Mouse (Mus musculus): ENCODE data around the gene Lsm14a. TPM values are rescaled to one million over a fixed set of nuclear protein-coding genes. Genes with fewer than 3 reads are reported as not detected.

Gene Lsm14a
- polyA plus RNA-seq, 1 experiment: 16.9 TPM

DNA sequence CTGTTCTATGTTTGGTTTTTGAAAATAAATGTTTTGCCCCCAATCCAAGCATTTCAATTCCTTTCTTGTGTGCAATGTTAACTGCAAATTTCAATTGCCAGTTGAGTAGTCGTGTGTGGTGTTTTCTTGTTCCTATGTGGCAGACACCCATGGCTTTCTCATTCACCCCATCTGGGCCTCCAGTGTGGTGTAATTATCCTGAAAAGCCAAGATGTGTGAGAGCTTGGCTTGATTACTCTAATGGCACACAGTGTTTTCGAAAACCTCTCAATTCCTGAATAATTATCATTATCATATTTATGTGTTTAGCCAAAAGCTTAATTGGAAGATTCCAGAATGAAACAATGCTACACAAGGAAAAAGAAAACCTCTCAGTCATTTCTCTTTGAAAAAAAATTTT, 976 bp upstream of the Lsm14a start:
- Histone ChIP-seq H3K36me3 (replicated peaks; ENCODE audit: low read length) (no peaks in the 10 kb centered on the region), H3K9me3 (no peaks in the 10 kb centered on the region), H3K27me3 (replicated peaks) (no peaks in the 10 kb centered on the region), H3K4me1 (peaks cover 36% of the 10 kb centered on the region), H3K4me3 (replicated peaks) (no peak overlapping the region)
- no peak for TF ChIP-seq FLI1 (IDR thresholded peaks at IDR 0.05; ENCODE audit: low read length)
- no peak for TF ChIP-seq GATA1 (IDR thresholded peaks at IDR 0.05; ENCODE audit: borderline replicate concordance, low read length)

DNA sequence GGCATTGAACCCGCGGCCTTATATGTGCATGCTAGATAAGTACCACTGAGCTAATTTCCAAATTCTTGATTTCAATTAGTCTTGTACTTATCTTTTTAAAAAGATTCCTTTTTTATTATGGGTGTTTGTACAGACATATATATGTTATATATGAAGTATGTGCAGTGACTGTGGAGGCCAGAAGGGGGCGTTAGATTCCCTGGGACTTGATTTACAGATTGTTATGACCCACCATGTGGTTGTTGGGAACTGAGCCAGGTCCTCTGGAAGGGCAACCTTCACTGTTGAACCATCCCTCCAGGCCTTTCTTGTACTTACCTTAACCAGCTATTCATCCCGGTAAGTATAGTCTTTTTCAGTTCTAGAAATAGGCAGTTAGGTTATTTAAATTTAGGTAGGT, 780 bp downstream of the Lsm14a start:
- no peaks in the 10 kb centered on the region for H3K9me3 ChIP-seq
- H3K36me3 ChIP-seq (replicated peaks; ENCODE audit: low read length): peaks cover 3% of the 10 kb centered on the region
- TF ChIP-seq GATA1 (IDR thresholded peaks at IDR 0.05; ENCODE audit: borderline replicate concordance, low read length) (no peak), FLI1 (IDR thresholded peaks at IDR 0.05; ENCODE audit: low read length) (no peak)

DNA sequence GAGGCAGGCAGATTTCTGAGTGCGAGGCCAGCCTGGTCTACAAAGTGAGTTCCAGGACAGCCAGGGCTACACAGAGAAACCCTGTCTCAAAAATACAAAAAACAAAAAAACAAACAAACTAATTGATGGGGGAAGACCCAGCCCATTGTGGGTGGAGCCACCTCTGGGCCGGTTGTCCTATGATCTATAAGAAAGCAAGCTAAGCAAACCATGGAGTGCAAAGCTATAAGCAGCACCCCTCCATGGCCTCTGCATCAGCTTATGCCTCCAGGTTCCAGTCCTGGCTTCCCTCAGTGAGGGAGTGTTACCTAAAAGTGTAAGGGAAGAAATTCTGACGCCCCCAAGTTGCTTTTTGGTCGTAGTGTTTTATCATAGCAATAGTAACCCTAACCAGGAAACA, 1.4 kb downstream of the Lsm14a start:
- TF ChIP-seq FLI1 (IDR thresholded peaks at IDR 0.05; ENCODE audit: low read length) (no peak), GATA1 (IDR thresholded peaks at IDR 0.05; ENCODE audit: borderline replicate concordance, low read length) (no peak)
- Histone ChIP-seq H3K4me3 (replicated peaks) (no peak overlapping the region), H3K36me3 (replicated peaks; ENCODE audit: low read length) (peaks cover 7% of the 10 kb centered on the region), H3K9me3 (no peaks in the 10 kb centered on the region), H3K4me1 (peaks cover 42% of the 10 kb centered on the region), H3K27me3 (replicated peaks) (no peaks in the 10 kb centered on the region)

More for the DNA sequence above, 780 bp downstream of the Lsm14a start:
- H3K27me3 ChIP-seq (replicated peaks): no peaks in the 10 kb centered on the region
- H3K4me3 ChIP-seq (replicated peaks): no peak overlapping the region
- H3K4me1 ChIP-seq: peaks cover 36% of the 10 kb centered on the region

DNA sequence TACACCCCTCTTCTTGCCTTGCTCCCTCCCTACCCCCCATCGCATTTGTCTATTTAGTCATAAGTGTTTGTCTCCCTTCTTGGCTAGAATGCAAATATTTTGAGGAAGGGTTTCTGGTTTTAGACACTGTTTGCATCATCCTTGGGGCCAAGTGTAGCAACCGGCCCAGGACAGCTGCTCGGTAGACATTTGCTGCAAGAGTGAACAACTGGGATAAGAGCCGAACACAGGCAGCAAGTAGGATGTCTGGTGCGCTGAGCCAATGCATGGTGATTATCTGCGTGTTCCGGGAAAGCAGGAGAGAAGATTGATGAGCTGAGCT, 2.3 kb downstream of the Lsm14a start:
- H3K9me3 ChIP-seq: no peaks in the 10 kb centered on the region
- H3K36me3 ChIP-seq (replicated peaks; ENCODE audit: low read length): peaks cover 9% of the 10 kb centered on the region
- TF ChIP-seq FLI1 (IDR thresholded peaks at IDR 0.05; ENCODE audit: low read length) (no peak), GATA1 (IDR thresholded peaks at IDR 0.05; ENCODE audit: borderline replicate concordance, low read length) (no peak)
- H3K27me3 ChIP-seq (replicated peaks): no peaks in the 10 kb centered on the region
- peaks cover 40% of the 10 kb centered on the region for H3K4me1 ChIP-seq
- H3K4me3 ChIP-seq (replicated peaks): peak overlapping the region; percentile 99

DNA sequence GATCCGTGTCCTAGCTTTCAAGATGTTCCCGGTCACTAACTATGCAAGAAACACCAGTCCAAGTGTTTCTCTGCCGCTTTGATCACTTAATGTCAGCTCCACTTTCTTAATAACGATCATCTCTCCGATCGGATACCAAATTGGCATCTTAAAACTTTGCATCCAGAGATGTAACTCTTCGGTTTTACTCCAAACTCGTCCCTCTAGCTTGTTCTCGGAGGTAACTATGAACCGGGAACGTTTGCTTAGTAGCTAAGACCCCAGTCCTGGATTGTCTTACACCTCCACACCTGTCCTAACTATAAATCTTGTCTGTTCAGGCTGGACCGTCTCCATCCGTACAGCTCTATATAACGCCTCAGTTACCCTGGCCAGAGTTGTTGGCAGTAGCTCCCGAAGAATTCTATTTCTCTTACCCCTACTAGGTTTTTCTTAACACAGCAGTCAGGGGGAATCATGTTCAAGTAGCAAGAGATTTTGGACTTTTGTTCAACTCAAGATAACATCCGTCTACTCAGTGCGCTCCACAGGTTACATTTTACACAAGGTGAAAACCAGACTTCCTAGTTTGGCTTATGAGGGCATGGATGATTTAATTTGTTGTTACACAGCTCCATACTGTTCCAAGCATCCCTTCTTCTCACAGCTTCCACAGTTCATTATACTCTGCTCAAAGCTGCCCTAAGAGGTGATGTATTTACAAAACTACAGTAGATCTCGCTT, 2.8 kb downstream of the Lsm14a start:
- TF ChIP-seq FLI1 (IDR thresholded peaks at IDR 0.05; ENCODE audit: low read length) (no peak), GATA1 (IDR thresholded peaks at IDR 0.05; ENCODE audit: borderline replicate concordance, low read length) (no peak)

DNA sequence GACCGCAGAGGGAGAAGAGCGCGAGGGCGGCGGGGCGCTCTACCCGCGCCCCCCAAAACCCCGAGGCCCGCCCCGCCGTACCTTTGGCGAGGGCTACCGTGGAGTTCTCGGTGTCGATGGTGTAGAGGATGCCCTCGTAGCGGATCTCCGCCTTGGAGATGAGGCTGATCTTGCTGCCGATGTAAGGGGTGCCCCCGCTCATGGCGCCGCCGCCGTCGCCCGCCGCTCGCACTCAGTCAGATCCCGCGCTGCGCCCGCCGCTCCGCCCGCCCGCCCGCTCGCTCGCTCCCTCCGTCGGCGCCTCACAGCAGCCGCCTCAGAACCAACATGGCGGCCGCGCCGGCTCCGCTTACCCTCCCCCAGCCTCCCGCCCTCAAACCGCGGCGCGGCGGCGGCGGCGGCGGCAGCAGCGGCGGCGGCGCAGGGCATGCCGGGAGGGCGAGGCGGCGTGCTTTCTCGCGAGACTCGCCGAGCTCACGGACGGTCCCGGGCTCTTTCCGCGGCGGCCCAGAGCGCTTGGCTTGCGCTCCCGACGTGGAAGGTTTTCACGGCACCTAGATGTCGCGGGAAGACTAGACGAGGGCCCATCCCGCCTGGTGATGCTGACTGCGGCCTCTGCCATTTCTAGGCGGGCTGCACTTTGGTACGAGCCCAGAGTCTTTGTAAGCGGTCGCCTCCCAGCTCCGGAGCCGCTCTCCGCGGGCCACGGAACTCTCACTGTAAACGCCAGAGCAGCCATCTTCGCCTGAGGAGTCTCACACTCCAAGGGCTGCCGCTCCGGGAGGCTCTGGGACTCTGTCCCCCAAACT, 3.6 kb downstream of the Lsm14a start:
- Histone ChIP-seq H3K27me3 (replicated peaks) (no peaks in the 10 kb centered on the region), H3K36me3 (replicated peaks; ENCODE audit: low read length) (peaks cover 16% of the 10 kb centered on the region), H3K4me1 (peaks cover 41% of the 10 kb centered on the region), H3K4me3 (replicated peaks) (peak overlapping the region; percentile 99), H3K9me3 (no peaks in the 10 kb centered on the region)
- TF ChIP-seq FLI1 (IDR thresholded peaks at IDR 0.05; ENCODE audit: low read length) (no peak), GATA1 (IDR thresholded peaks at IDR 0.05; ENCODE audit: borderline replicate concordance, low read length) (no peak)

More for the DNA sequence above, 2.8 kb downstream of the Lsm14a start:
- H3K27me3 ChIP-seq (replicated peaks): no peaks in the 10 kb centered on the region
- no peaks in the 10 kb centered on the region for H3K9me3 ChIP-seq
- peak overlapping the region; percentile 99 for H3K4me3 ChIP-seq (replicated peaks)
- H3K36me3 ChIP-seq (replicated peaks; ENCODE audit: low read length): peaks cover 12% of the 10 kb centered on the region
- peaks cover 40% of the 10 kb centered on the region for H3K4me1 ChIP-seq

DNA sequence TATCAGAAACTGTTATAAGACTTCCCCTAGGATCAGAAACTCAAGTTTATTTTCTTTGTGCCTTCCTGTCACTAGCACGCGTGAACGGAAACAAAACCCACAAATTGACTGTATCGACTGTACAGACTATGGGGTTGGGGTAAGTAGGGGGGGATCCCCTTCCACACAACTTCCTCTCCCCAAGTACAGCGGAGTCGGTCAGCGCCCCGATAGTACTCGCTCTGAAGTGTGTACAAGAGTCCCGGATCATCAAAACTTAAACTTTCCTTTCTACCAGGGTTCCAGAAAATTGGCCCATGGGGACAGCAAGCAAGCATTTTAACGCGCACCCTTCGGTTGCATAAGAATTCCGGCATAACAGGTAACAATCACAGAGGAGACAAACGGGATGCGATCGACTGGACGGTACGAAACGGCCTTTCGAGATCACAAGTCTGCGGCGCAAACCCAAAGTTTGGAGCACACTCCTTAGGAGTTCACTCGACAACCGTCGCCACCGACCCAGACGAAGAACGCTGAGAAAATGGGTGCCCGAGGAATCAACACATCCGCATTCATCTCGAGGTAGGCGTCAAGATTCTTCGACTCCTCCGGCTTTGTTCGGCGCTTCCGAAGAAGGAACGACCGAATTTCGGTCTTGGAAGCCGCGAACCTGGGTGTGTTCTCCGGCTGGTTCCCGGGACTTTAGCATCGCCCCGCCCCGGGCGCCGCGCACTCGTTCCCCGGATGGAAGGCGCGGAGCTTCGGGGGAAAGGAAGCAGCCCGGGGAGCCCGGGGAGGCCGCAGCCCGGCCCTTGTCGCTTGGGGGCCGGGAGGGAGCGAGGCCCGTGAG, 4.5 kb downstream of the Lsm14a start:
- no peak for TF ChIP-seq GATA1 (IDR thresholded peaks at IDR 0.05; ENCODE audit: borderline replicate concordance, low read length)
- no peak for TF ChIP-seq FLI1 (IDR thresholded peaks at IDR 0.05; ENCODE audit: low read length)
- Histone ChIP-seq H3K36me3 (replicated peaks; ENCODE audit: low read length) (peaks cover 21% of the 10 kb centered on the region), H3K27me3 (replicated peaks) (no peaks in the 10 kb centered on the region), H3K4me3 (replicated peaks) (peak overlapping the region; percentile 99), H3K4me1 (peaks cover 48% of the 10 kb centered on the region), H3K9me3 (no peaks in the 10 kb centered on the region)

DNA sequence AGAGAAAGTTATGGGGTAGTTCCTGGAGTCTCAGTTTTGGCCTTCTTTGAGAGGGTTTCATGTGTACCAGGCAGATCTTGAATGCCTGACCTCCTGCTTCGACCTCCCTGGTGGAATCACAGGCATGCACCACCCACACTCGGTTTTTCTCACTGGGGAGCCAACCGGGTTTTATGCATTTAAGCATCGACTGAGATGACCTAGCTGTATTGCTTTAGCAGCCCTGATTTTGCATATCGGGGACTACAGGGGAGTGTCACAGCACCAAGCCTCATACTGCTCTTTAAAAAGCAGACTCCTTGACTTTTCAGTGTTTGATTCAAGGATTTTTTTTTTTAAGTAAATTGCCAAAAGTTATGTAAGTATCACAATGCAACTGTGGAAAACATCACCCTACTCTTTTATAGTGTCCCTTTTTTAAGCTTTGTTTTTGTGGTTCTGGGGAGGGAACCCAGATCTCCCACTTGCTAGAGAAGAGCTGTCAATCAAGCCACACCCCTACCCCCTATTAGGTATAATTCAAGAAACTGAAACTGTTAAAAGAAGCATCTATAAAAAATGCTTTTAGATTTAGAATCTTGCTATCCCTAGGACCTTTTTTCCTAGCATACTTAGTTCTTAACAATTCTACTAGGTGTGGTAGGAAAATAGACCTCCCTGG, 5.2 kb downstream of the Lsm14a start:
- H3K27me3 ChIP-seq (replicated peaks): no peaks in the 10 kb centered on the region
- peaks cover 23% of the 10 kb centered on the region for H3K36me3 ChIP-seq (replicated peaks; ENCODE audit: low read length)
- no peaks in the 10 kb centered on the region for H3K9me3 ChIP-seq
- peak overlapping the region; percentile 99 for H3K4me3 ChIP-seq (replicated peaks)
- peaks cover 53% of the 10 kb centered on the region for H3K4me1 ChIP-seq
- no peak for TF ChIP-seq FLI1 (IDR thresholded peaks at IDR 0.05; ENCODE audit: low read length)
- no peak for TF ChIP-seq GATA1 (IDR thresholded peaks at IDR 0.05; ENCODE audit: borderline replicate concordance, low read length)

DNA sequence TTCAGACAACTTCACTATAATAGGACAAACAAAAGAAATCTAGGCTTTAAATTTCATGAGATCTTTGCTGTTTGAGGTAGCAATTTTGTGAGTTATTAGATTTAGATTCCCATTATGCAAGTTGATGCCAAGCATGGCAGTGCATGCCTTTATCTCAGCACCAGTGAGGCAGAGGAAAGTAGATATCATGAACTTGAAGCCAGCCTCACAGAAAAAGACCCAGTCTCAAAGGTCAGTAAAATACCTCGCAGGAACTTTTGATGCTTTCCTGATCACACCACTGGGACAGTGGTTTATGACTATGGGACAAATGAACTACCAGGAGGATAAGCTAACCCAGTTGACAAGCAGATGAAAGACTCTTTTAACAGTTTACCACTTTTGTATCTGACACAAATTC, 10.3 kb downstream of the Lsm14a start:
- no peaks in the 10 kb centered on the region for H3K9me3 ChIP-seq
- no peak overlapping the region for H3K4me3 ChIP-seq (replicated peaks)
- H3K27me3 ChIP-seq (replicated peaks): no peaks in the 10 kb centered on the region
- TF ChIP-seq GATA1 (IDR thresholded peaks at IDR 0.05; ENCODE audit: borderline replicate concordance, low read length) (no peak), FLI1 (IDR thresholded peaks at IDR 0.05; ENCODE audit: low read length) (no peak)
- H3K4me1 ChIP-seq: peaks cover 82% of the 10 kb centered on the region
- peaks cover 27% of the 10 kb centered on the region for H3K36me3 ChIP-seq (replicated peaks; ENCODE audit: low read length)

Measured in megakaryocyte, embryonic 14.5 days (primary cell).